In genomic region chr16:29845597-29845986, GRCm38 (mm10) we compare ENCODE assay signal across 12 mouse cellular contexts.
A peak's percentile ranks its signal among the peaks of the same experiment; 100 is the strongest.
DNase-seq lines count a peak whose midpoint lies in the region; ATAC-seq and TF ChIP-seq lines count a peak whose summit lies in the region.
"Had no signal": no experiment of that assay in that cellular context is flagged by ENCODE, and none has a peak within 500 bp of the region (broad histone marks: within the 10 kb centered on the region; RNA-seq: fewer than 3 reads in every experiment).

No protein-coding gene starts in this region.

- peak overlapping the region; percentile 65 for H3K27ac ChIP-seq in lung, embryonic 16.5 days (ENCODE audit: low read length)
- H3K27ac ChIP-seq in left cerebral cortex, adult 2 months: no peak overlapping the region
- H3K27ac ChIP-seq: midbrain, embryonic 12.5 days; neural tube, embryonic 12.5 days had no signal

- peaks cover 25% of the 10 kb centered on the region for H3K4me1 ChIP-seq in lung, embryonic 16.5 days (replicated peaks; ENCODE audit: control insufficient read depth, insufficient read depth, low read length)

- no peaks in the 10 kb centered on the region for H3K9me3 ChIP-seq in lung, embryonic 16.5 days (ENCODE audit: control insufficient read depth, low read length)
- H3K9me3 ChIP-seq: midbrain, embryonic 12.5 days; neural tube, embryonic 12.5 days had no signal

- H3K4me2 ChIP-seq in lung, embryonic 16.5 days (ENCODE audit: low read depth, low read length): no peak overlapping the region
- H3K4me2 ChIP-seq: midbrain, embryonic 12.5 days; neural tube, embryonic 12.5 days had no signal

- TF ChIP-seq CTCF in left cerebral cortex, adult 2 months (IDR thresholded peaks at IDR 0.05): no peak

- no peak for DNase-seq in lung, postnatal 14 days
- DNase-seq in left cerebral cortex, adult 2 months (ENCODE audit: extremely low spot score in 1 of 2, low spot score in 2 of 2): no peak
- no peak for DNase-seq in right cerebral cortex, postnatal 10 days (ENCODE audit: low spot score in 2 of 2)
- DNase-seq: adrenal gland, postnatal 36 days; cerebellum, postnatal 14 days; kidney, postnatal 25 days had no signal

- H3K9ac ChIP-seq in lung, embryonic 16.5 days (ENCODE audit: low read length): no peak overlapping the region
- H3K9ac ChIP-seq: midbrain, embryonic 12.5 days; neural tube, embryonic 12.5 days had no signal

- intact Hi-C loops in left cerebral cortex, adult 2 months (cut with DNase I): no loop called here

- H3K4me3 ChIP-seq in lung, embryonic 16.5 days (ENCODE audit: low read length): no peak overlapping the region
- H3K4me3 ChIP-seq in left cerebral cortex, adult 2 months: no peak overlapping the region
- H3K4me3 ChIP-seq: midbrain, embryonic 12.5 days; neural tube, embryonic 12.5 days had no signal

- no peaks in the 10 kb centered on the region for H3K36me3 ChIP-seq in lung, embryonic 16.5 days (ENCODE audit: control insufficient read depth, insufficient read depth, low read length)
- H3K36me3 ChIP-seq: midbrain, embryonic 12.5 days; neural tube, embryonic 12.5 days had no signal

- 15% methylated on average over 8 of the region's 8 CpGs for WGBS in lung, embryonic 16.5 days

- no peaks in the 10 kb centered on the region for H3K27me3 ChIP-seq in lung, embryonic 16.5 days (ENCODE audit: control insufficient read depth, insufficient read depth, low read depth, low read length)

- ATAC-seq in lung, embryonic 16.5 days (ENCODE audit: low read depth): peak; percentile 48
- ATAC-seq in activated CD4-positive, CD25-positive, alpha-beta regulatory T cell, adult 4 months: peak; percentile 19
- peak; percentile 66 for ATAC-seq in erythroid progenitor cell, adult 5-6 weeks (replicated peaks; ENCODE audit: low FRiP score, poor library complexity, severe bottlenecking)
- peak; percentile 84 for ATAC-seq in megakaryocyte progenitor cell, adult 5-6 weeks (replicated peaks; ENCODE audit: poor library complexity)

Comparison
In these comparisons a context has a peak if more than half of its experiments do, and no peak if none do; other contexts are left out.
1. ATAC-seq: peak in every context shown above with its lines; median percentile 84 in megakaryocyte progenitor cell, adult 5-6 weeks; 66 in erythroid progenitor cell, adult 5-6 weeks; 48 in lung, embryonic 16.5 days; 19 in activated CD4-positive, CD25-positive, alpha-beta regulatory T cell, adult 4 months.